Mouse (Mus musculus): ENCODE data around the gene Prdx6.
A peak's percentile ranks its signal among the peaks of the same experiment; 100 is the strongest.
"Not testable (repeated sequence)": the region's sequence is repeated elsewhere in the genome, so short reads cannot be mapped to it uniquely, and the experiment has no call there.

Gene Prdx6

GRCm38 (mm10) chr1:161252365-161252764, 1.3 kb upstream of the Prdx6 start:
- no peak for ATAC-seq (ENCODE audit: insufficient number of reproducible peaks, low FRiP score, low TSS enrichment)

- no peak for ATAC-seq (ENCODE audit: insufficient number of reproducible peaks, low FRiP score, low TSS enrichment)
Observed at GRCm38 (mm10) chr1:161251417-161252265, 622 bp upstream of the Prdx6 start.

- peak; percentile 9; the same call in 1 of the 2 replicates for ATAC-seq (ENCODE audit: insufficient number of reproducible peaks, low FRiP score, low TSS enrichment)
Observed at GRCm38 (mm10) chr1:161250031-161250603, 902 bp downstream of the Prdx6 start.

GRCm38 (mm10) chr1:161249442-161249841, 1.6 kb downstream of the Prdx6 start:
- ATAC-seq (ENCODE audit: insufficient number of reproducible peaks, low FRiP score, low TSS enrichment): no peak

GRCm38 (mm10) chr1:161248685-161249084, 2.3 kb downstream of the Prdx6 start:
- no peak for ATAC-seq (ENCODE audit: insufficient number of reproducible peaks, low FRiP score, low TSS enrichment)

- ATAC-seq (ENCODE audit: insufficient number of reproducible peaks, low FRiP score, low TSS enrichment): no peak
Observed at GRCm38 (mm10) chr1:161247643-161248580, 3.1 kb downstream of the Prdx6 start.

- ATAC-seq (ENCODE audit: insufficient number of reproducible peaks, low FRiP score, low TSS enrichment): no peak
Observed at GRCm38 (mm10) chr1:161247176-161247575, 3.8 kb downstream of the Prdx6 start.

- ATAC-seq (ENCODE audit: insufficient number of reproducible peaks, low FRiP score, low TSS enrichment): no peak
Observed at GRCm38 (mm10) chr1:161237750-161238149, 13.3 kb downstream of the Prdx6 start.

GRCm38 (mm10) chr1:161237339-161237738, 13.7 kb downstream of the Prdx6 start:
- no peak for ATAC-seq (ENCODE audit: insufficient number of reproducible peaks, low FRiP score, low TSS enrichment)

GRCm38 (mm10) chr1:161233226-161233839, 17.7 kb downstream of the Prdx6 start:
- ATAC-seq (ENCODE audit: insufficient number of reproducible peaks, low FRiP score, low TSS enrichment): no peak

- no peak for ATAC-seq (ENCODE audit: insufficient number of reproducible peaks, low FRiP score, low TSS enrichment)
Observed at GRCm38 (mm10) chr1:161232181-161232580, 18.8 kb downstream of the Prdx6 start.

- no peak for ATAC-seq (ENCODE audit: insufficient number of reproducible peaks, low FRiP score, low TSS enrichment)
Observed at GRCm38 (mm10) chr1:161224837-161225236, 26.2 kb downstream of the Prdx6 start.

- ATAC-seq (ENCODE audit: insufficient number of reproducible peaks, low FRiP score, low TSS enrichment): peak; percentile 49; the same call in 1 of the 2 replicates
Observed at GRCm38 (mm10) chr1:161219816-161220215, 31.2 kb downstream of the Prdx6 start.

- ATAC-seq (ENCODE audit: insufficient number of reproducible peaks, low FRiP score, low TSS enrichment): no peak
Observed at GRCm38 (mm10) chr1:161214465-161214864, 36.6 kb downstream of the Prdx6 start.

- ATAC-seq (ENCODE audit: insufficient number of reproducible peaks, low FRiP score, low TSS enrichment): no peak
Observed at GRCm38 (mm10) chr1:161199856-161200255, 51.2 kb downstream of the Prdx6 start.

- not testable (repeated sequence) for ATAC-seq (ENCODE audit: insufficient number of reproducible peaks, low FRiP score, low TSS enrichment)
Observed at GRCm38 (mm10) chr1:161196364-161196763, 54.7 kb downstream of the Prdx6 start.

- peak; percentile 94 for ATAC-seq (ENCODE audit: insufficient number of reproducible peaks, low FRiP score, low TSS enrichment)
Observed at GRCm38 (mm10) chr1:161195541-161196351, 55.3 kb downstream of the Prdx6 start.

- no peak for ATAC-seq (ENCODE audit: insufficient number of reproducible peaks, low FRiP score, low TSS enrichment)
Observed at GRCm38 (mm10) chr1:161190253-161190910, 60.6 kb downstream of the Prdx6 start.

Measured in cerebellum, adult (tissue).